20 mouse cellular contexts compared by ENCODE assay signal in genomic region chr14:44847740-44848139, GRCm38 (mm10). TPM values are rescaled to one million over a fixed set of nuclear protein-coding genes. Genes with fewer than 3 reads are reported as not detected.
"Had no signal": no experiment of that assay in that cellular context is flagged by ENCODE, and none has a peak within 500 bp of the region (broad histone marks: within the 10 kb centered on the region; RNA-seq: fewer than 3 reads in every experiment).

No protein-coding gene starts in this region.

- ATAC-seq: liver, postnatal 0 days; lung, postnatal 0 days; midbrain, embryonic 13.5 days; midbrain, embryonic 15.5 days had no signal

- H3K9ac ChIP-seq: liver, embryonic 15.5 days; liver, postnatal 0 days; lung, embryonic 15.5 days; midbrain, embryonic 13.5 days; midbrain, embryonic 15.5 days; neural tube, embryonic 12.5 days; stomach, embryonic 15.5 days had no signal

- H3K36me3 ChIP-seq: liver, embryonic 15.5 days; lung, embryonic 15.5 days; midbrain, embryonic 13.5 days; midbrain, embryonic 15.5 days; neural tube, embryonic 12.5 days; stomach, embryonic 15.5 days had no signal

- H3K4me3 ChIP-seq: liver, embryonic 15.5 days; lung, embryonic 15.5 days; megakaryocyte, embryonic 14.5 days; midbrain, embryonic 13.5 days; midbrain, embryonic 15.5 days; neural tube, embryonic 12.5 days; stomach, embryonic 15.5 days had no signal

- DNase-seq: liver, postnatal 0 days; lung, adult 2 months; lung, postnatal 14 days; lung, postnatal 36 days; right cerebral cortex, postnatal 14 days; thymus, adult 2 months; thymus, postnatal 25 days had no signal

- H3K27ac ChIP-seq: liver, embryonic 15.5 days; lung, embryonic 15.5 days; macrophage; midbrain, embryonic 13.5 days; midbrain, embryonic 15.5 days; neural tube, embryonic 12.5 days; stomach, embryonic 15.5 days; stomach, postnatal 0 days had no signal

- H3K9me3 ChIP-seq: liver, embryonic 15.5 days; lung, embryonic 15.5 days; megakaryocyte, embryonic 14.5 days; midbrain, embryonic 13.5 days; midbrain, embryonic 15.5 days; neural tube, embryonic 12.5 days; stomach, embryonic 15.5 days had no signal

- H3K4me2 ChIP-seq: liver, embryonic 15.5 days; lung, embryonic 15.5 days; midbrain, embryonic 11.5 days; midbrain, embryonic 13.5 days; midbrain, embryonic 15.5 days; neural tube, embryonic 12.5 days; stomach, embryonic 15.5 days had no signal

- H3K4me1 ChIP-seq: liver, embryonic 15.5 days; lung, embryonic 15.5 days; stomach, embryonic 15.5 days had no signal

- H3K27me3 ChIP-seq: liver, embryonic 15.5 days; lung, embryonic 15.5 days; midbrain, embryonic 13.5 days; midbrain, embryonic 15.5 days; neural tube, embryonic 12.5 days; stomach, embryonic 15.5 days had no signal

RNA-seq across cellular contexts. Expression of gene Ptgdr, which starts 11.4 kb away (rescaled TPM):
- total RNA-seq: monocyte, adult 5-6 weeks; neutrophil, adult 5-6 weeks had no signal
- polyA plus RNA-seq: liver, embryonic 15.5 days; liver, postnatal 0 days; lung, adult 2 months; macrophage; midbrain, embryonic 11.5 days; midbrain, embryonic 13.5 days had no signal
